Mouse (Mus musculus): Measurements from ENCODE around the gene Ghr. TPM values are rescaled to one million over a fixed set of nuclear protein-coding genes. Genes with fewer than 3 reads are reported as not detected.
A peak's percentile ranks its signal among the peaks of the same experiment; 100 is the strongest.

Ghr gene
- 10 to 100 TPM; 60.6 to 64.7 TPM for total RNA-seq (2021)
- long read RNA-seq, experiment 1, full-length matches to known transcripts, result 13 of 23 reads
- long read RNA-seq, experiment 1, partial matches to known transcripts, result 2 of 23 reads
- long read RNA-seq, experiment 1, other reads (novel, unspliced or antisense), result 8 of 23 reads
- long read RNA-seq, experiment 2, full-length matches to known transcripts, result 28 of 48 reads
- long read RNA-seq, experiment 2, partial matches to known transcripts, result 5 of 48 reads
- long read RNA-seq, experiment 2, other reads (novel, unspliced or antisense), result 15 of 48 reads

DNA sequence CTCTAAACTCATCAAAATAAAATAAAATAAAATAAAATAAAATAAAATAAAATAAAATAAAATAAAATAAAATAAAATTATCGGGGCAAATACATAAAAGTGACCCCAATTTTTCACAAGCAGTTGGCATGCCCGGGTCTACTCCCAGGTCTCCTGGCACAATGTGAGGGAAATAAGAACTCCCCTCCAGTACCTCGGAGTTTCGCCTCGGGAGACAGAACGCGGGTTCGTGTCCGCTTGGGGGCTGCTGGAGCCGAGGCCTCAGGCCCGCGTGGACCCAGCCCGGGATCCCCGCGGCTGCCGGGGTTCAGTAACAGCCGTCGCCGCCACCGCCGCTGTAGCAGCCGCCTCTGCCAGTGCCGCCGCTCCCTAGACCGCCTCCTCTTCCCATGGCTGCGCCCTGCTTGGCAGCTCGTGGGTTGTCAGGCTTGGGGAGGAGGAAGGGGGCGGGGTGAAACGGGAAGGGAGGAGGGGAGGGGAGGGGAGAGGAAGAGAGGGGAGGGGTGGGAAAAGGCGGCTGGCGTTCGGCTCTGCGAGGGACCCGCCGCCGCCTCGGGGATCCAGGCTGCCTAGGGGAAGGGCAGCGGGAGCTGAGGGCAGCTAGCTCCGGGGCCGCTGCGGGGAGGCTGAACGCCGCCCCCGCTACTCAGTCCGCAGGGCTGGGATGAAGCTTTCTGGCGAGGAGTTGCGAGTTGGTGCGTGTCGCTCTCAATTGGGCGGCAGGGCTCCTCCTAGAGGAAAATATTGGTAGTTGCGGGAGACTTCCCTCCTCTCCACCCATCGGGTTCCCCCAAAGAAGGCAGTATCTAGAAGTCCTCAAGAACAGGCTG is at the start of gene Ghr:
Gene Ghr, minus strand, starts transcription at position 686 of the 830 bp plus-strand sequence.
- peak; percentile 54 to 75 for DNase-seq (ENCODE audit: low spot score in 2 of 2)

DNA sequence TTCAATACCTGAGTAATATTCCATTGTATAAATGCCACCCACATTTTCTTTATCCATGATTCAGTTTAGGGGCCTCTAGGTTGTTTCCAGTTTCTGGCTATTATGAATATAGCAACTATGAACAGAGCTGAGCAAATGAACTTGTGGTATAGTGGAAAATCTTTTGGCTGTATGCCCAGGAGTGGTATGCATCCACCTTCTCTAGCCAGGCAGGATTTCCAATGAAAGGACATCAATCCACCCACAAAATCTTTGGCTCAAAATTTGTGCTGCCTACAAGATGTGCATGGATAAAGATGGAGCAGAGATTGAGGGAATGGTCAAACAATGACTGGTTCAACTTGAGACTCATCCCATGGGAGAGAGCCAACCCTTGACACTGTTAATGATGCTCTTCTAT is 39.5 kb upstream of the Ghr start:
- no peak for DNase-seq (ENCODE audit: low spot score in 2 of 2)

DNA sequence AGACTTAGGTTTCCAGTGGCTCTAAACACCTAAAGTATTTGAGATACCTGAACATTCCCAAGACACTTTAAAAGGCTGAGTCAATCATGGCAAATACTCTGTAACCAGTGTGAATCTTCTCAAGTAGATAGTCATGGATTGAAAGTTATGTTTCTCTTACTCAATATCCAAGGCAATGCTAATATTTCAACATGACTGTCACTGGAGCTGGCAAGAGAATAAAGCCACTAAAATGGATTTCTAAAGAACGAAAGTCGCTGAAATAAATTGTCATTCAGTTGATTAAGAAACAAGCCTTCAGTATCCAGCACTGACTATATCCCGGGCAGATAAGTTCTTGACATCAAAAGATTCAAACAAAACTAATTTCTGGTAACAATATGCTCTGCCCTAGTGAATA is 37.1 kb upstream of the Ghr start:
- no peak for DNase-seq (ENCODE audit: low spot score in 2 of 2)

DNA sequence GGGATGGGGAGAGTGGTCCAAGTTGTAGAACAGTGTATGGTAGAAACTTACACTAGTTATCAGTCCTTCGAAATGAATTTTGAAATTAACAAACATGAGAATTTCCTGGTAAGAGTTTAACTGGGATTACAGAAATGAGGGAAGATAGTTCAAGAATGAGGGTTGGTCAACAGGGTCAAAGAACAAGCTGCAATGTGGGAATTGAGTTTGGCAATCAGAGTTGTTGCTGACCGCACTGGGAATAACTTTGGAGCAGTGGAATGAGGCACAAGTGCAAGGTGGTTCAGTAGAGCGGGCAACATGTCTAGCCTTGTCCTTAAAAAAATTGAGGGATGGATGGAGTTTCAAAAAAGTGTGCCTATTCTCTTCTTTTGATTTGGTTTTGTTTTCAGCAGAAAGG is 35.0 kb upstream of the Ghr start:
- no peak for DNase-seq (ENCODE audit: low spot score in 2 of 2)

DNA sequence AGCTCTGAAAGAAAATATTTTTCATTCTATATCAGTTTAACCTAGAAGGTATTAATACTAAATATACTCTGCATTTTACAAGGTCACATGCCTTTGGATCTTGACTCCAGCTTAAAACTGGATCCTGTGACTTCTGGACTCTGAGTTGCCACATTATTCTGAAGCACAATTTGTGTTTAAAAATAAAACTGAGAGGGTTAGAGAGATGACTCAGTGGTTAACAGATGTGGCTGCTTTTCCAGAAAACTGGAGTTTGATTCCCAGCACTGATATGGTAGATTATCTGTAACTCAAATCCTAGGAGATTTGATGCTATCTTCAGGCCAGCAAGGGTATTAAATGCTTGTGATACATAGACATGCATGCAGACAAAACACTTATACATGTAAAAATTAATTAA is 28.7 kb upstream of the Ghr start:
- DNase-seq (ENCODE audit: low spot score in 2 of 2), result no peak

DNA sequence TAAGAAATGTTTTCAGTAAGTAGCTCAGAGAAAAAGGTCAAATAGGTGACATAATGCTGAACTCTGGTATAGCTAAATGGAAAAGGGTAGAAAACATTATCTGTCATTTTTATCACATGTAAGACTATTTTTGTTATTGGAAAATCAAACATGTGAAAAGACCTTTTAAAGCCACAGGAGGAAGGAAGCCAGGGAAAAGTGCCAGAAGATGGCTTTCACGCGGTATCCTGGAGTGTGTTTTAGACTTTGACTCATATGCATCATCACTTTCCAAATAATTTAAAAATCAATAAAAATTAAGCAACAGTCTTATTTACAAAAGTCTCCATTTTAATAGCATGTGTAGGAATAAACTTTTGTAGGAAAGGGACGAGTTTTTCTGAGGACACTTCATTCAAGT is 24.7 kb upstream of the Ghr start:
- no peak for DNase-seq (ENCODE audit: low spot score in 2 of 2)

DNA sequence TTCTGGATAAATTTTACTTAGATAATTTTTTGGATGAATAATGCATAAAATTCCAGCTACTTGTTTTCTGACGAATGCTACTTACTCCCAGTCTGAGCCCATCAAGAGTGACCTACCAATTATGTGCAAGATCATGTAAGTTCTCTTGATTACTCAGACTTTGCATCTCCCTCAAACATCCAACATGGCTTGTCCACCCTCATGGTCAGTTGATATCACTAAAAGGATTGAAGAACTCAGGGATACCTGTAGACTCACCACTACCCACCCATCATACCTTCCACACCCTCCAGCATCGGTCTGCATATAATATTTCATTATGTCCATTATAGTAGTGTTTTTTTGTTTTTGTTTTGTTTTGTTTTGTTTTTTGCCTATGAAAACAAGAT is 18.8 kb upstream of the Ghr start:
- DNase-seq (ENCODE audit: low spot score in 2 of 2), result no peak

DNA sequence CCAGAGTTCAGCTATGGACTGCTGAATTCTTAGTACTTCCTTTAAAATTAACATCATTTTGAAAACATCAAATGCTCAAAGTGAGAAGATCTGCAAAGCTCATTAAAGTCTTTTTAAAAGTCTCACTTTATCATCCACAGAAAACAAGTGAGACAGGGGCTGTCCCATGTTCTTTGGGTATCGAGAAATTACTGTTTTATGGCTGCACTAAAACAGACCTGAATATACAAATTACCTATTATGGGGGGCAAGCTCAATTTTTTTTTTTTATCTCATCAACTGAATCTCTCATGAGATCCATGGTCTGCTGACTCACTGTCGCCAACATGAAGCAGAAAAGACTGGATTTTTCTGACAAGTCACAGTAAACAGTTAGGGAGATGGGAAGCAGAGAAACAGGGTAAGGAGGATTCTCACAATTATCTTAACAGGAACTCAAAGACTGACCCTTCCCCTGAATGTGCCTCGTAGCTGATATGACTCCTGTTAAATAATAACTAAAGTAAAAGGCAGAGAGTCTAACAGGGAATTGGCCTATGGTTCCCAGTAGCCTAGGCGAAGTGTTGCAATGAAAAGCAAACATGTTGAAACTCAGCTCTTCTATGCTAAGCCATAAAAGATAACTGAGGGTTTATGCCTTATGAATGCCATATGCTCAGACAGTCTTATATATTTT is 18.3 kb upstream of the Ghr start:
- no peak for DNase-seq (ENCODE audit: low spot score in 2 of 2)

DNA sequence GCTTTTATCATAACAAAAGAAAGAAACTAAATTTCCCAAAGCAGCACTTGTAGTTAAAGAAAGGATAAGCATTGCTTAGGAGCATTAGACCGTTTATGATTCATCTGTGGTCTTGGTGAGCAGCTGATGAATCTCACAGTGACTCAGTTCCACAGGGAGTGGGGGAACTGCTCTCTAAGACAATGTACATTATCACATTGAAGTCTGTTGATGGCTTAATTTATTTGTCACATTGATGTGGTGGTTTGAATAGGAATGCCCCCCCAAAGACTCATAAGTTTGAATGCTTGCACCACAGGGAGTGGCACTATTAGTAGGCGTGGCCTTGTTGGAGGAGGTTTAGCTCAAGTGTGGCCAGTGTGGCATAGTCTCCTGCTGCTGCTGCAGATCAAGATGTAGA is 4.6 kb upstream of the Ghr start:
- no peak for DNase-seq (ENCODE audit: low spot score in 2 of 2)

DNA sequence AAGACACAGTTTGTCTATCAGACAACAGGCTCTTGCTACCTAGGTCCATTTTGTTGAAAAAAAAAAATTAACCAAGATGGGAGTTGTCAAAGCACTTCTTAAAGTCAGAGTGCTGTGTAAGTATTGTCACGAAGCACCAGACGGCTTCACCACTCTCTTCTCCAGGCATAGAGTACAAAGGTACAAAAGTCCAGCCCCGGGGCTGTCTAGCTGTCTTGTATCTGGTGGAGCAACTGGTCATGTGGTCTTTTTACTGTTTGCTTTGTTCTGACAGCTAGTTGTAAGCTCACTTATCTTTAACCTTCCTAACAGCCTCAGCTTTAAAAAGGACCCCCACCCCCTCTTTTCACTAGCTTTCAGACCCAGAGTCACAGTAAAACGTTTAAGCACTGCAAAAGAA is 1.1 kb upstream of the Ghr start:
- no peak for DNase-seq (ENCODE audit: low spot score in 2 of 2)

DNA sequence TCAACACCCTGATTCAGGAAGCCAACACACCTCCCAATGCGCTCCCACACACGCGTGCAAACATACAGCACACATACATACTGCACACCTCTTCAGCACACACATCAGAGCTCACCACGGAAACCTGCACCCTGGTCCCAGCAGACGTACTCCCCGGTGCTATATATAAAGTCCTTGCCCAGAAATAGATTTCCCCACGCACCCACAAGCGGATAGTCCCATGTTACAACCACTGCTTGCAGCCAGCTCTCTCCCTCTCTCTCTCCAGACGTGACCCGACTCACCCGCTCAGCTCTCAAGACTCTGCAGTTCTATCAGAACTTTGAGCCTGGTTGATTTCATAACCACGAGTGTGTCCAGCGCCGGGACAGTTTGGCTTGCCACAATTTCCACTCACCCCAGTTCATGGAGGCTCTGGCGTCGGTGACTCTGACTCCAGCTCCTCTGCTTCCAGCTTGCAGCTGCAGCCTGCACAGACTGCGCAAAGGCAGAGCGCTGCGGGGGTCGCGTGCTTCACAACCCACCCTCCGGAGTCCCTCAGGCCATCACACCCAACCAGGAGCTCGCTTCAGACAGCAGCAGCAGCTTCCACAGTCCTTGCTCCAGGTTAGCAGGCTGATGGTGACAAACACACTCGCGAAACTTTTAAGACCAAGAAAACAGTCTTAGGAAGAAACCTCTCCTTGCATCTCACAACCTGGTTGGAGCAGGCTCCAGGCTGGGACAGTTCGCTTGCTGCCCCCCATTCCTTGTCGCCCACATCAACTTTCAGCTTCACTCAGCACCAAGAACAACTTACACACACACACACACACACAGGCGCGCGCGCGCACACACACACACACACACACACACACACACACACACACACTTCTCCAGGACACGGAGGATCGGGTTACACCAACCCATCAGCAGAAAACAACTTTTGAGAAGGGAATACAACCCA is 1.2 kb downstream of the Ghr start:
- DNase-seq (ENCODE audit: low spot score in 2 of 2), result peak; percentile 6 to 16

DNA sequence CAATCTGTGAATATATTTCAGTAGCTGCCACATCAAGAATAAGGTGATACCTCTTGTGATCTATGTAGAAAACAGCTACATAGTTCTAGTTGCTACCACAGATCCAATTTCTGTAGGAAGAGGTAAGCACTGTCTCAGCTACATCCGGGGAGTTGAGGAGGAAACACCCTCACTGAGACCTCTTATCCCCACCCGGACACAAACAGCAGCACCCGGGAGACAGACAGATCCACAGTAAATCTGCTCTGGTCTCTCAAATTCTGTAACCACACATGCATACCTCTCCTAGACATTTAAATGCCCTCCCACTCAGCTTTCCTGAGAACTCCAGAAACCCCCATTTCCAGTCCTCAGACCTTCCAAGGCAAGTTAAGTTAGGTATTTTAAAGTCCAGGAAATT is 2.0 kb downstream of the Ghr start:
- no peak for DNase-seq (ENCODE audit: low spot score in 2 of 2)

DNA sequence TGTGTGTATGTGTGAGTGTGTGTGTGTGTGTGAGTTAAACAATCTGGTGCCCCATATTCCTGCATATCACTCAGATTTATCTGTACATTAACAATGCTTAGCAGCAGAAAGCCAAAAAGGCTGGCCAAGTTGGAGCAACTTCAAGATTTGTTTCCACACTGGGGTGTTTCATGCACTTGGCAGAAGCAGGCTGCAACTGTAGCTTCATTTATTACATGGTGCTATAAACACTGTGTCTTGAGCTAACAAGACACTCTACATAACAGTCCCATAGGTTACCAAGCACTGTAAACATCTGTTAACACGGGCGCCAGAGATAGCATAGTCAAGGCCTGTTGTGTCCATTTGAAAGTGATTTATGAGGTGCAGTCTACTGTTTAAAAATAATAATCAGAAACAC is 3.1 kb downstream of the Ghr start:
- DNase-seq (ENCODE audit: low spot score in 2 of 2), result no peak

DNA sequence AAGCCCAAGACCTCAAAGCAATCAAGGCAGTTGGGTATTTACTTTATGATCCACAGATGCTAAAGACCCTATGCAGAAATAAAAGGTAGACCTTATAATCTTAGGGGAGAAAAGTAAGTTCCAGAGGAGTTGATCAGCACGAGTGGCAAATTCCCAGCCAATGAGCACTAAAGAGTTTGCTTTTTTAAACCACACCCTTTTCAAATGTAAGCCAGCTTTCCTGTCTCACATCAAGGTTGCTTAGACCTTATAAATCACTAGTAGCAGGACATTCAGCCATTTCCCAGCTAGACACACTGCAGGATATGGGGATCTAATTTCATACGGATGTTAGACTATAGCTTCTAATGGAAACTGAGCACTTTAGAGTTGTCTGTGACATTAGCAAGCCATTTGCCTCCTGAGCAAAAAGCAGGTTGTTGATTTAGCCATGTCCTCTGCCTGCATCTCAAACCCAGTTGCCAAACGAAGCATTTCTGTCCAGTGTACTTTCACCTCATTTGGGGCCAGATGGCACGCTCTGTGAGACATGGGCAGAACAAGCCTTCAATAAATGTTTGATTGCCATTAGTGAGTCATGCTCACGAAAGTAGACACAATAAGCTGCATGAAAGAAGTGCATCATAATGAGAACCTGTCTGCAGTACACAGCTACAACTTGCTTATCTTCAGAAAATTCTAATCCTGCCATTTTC is 4.9 kb downstream of the Ghr start:
- no peak for DNase-seq (ENCODE audit: low spot score in 2 of 2)

DNA sequence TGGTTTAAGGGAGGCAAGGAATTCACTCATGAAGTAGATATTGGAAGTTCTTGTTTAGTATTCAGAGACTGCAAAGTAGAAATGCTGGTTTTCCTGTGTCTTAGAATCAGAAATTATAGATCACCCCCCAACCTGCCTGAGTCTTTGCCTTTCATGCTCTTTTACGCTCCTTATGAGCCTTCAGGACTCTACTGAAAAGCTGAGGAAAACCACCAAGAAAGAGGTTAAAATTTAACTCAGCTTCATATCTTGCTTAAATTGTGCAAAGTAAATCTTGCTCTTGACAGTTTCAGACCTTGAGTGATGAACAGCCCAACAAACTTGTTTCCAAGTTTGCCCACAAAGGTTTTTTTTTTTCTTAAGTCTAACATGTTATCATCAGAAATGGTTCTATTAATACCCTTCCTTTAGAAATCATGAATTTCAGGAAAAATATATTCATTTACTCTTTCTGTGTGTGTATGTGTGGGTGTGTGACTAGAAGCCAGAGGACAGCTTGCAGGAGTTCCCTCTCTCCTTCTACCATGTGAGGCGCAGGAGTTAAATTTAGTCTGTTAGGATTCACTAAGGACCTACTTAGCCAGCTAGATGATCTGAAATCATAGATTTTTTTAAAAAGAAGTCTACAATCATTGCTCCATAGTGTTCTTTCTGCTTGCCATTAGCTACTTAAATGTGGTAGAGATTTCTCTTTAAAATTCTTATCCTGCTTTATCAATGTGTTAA is 14.0 kb downstream of the Ghr start:
- DNase-seq (ENCODE audit: low spot score in 2 of 2), result no peak

DNA sequence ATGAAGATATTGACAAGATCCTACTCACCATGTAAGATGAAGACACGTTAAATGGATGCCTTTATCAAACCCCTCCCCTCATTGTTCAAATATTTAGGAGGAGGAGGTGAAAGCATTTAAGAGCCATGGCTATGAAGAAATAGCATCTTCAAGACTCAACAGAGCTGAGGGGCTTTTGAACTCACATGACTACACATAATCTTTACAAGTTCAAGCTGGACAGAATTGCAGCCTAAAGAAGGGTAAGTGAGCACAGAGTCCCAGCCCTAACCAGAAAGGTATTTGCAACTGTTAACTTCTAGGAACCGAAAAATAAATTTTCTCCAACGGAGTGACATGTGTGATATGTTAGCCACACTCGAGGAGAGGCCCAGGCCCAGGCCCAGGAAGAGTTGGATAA is 18.7 kb downstream of the Ghr start:
- DNase-seq (ENCODE audit: low spot score in 2 of 2), result no peak

DNA sequence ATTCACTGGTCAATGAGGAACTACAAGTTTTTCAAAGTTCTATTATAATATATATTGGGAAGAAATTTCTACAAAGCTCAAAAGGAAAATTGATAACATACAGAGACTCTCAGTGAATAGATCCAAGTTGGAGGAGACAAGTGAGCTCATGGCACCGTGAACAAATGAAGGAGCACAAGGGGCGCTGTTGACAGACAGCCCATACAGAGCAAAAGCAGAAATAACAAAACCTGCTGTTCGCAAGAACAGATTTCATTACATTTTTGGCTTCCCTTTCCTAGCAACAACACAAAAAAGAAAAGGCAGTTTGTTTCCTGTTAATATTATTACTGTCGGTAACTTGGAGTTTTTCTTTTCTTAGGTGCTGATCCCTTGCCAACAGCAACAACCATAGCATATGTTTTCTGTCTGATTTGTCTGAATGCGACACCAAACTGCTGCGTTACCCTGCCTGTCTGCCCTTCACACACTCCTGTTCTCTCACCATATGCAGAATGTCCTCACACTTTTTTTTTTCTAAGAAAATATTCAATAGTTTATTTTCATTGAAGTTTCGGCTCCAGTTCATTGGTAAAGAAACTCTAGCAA is 19.3 kb downstream of the Ghr start:
- no peak for DNase-seq (ENCODE audit: low spot score in 2 of 2)

DNA sequence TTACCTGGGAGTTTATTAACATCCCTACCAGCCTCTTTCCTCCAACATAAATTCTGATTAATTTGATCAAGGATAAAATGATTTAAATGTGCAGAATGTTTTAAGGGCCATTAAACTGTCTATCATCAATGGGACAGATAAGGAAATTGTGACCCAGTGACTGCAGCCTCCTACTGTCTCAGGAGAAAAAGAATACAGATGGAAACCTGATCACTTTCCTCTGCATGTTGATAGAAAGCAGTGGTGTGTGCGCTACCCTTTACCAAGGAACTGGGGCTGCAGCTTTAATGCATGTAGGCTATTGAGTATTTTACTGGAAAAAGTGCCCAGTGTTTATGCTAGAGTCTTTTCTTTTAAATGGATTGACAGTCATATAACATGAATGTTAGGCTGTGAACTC is 19.8 kb downstream of the Ghr start:
- DNase-seq (ENCODE audit: low spot score in 2 of 2), result no peak

DNA sequence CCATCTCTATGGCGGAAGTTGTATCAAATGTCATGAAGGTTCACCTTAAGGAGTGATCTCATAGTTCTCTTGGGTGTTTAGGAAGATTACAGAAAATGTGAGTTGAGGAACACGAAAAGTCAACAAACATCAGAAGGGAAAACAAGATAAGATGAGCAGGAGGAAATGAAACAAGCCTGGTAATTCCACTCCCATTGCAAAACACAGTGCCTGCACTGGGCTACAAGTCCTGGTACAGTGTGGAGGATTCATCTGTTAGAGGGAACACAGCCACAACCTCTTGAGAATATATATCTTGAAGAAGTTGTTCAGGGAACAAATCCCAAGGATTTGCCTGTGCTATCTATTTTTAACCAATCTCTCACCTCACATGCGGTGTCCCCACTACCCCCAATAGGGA is 24.8 kb downstream of the Ghr start:
- DNase-seq (ENCODE audit: low spot score in 2 of 2), result no peak

DNA sequence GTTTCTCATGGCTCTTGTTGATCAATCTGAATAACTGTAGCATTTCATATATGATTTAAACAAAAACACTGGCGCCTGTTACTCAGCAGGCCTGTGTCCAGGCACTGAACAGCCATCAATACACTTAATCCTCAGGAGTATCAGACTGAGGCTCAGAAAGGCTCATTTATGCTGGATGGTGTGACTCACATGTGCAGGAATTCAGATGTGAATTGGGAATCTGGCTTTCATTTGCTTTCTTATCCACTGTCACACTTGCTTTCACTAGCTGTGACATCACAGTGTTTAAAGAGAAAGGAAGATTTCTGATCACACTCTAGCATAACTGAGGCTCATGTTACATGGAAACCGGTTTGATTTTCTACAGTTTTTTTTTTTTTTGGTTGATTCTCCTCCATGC is 39.0 kb downstream of the Ghr start:
- no peak for DNase-seq (ENCODE audit: low spot score in 2 of 2)

Measured in adrenal gland, postnatal 4 days (tissue).